Mouse (Mus musculus): ENCODE measurements at regions not wholly inside any gene's neighbourhood (a gene's known extent, or its start where the extent isn't known, plus 50 kb on each side); places are given as distances from the start of the nearest gene placed in this dataset.

- H3K4me2 ChIP-seq (ENCODE audit: low read length) = peak overlapping the region; percentile 37
- 16% methylated on average over 8 of the region's 8 CpGs for WGBS
Observed at GRCm38 (mm10) chr19:60148313-60148965, 78.1 kb downstream of the Fam204a start.

GRCm38 (mm10) chr19:60146451-60147190 lies 79.9 kb downstream of the Fam204a start:
- Histone ChIP-seq H3K4me2 (ENCODE audit: low read length) (no peak overlapping the region), H3K4me1 (replicated peaks; ENCODE audit: insufficient read depth, low read length) (no peaks in the 10 kb centered on the region; the same call in 1 of the 2 replicates), H3K9ac (ENCODE audit: low read depth, low read length) (no peak overlapping the region), H3K27ac (no peak overlapping the region), H3K9me3 (replicated peaks; ENCODE audit: low read length) (no peaks in the 10 kb centered on the region), H3K4me3 (replicated peaks; ENCODE audit: low read depth, low read length) (no peak overlapping the region), H3K36me3 (ENCODE audit: insufficient read depth, low read length) (no peaks in the 10 kb centered on the region), H3K27me3 (ENCODE audit: insufficient read depth, low read length) (no peaks in the 10 kb centered on the region)
- DNase-seq (ENCODE audit: low spot score) = no peak
- WGBS = 47% methylated on average over 10 of the region's 10 CpGs
- ATAC-seq (replicated peaks; ENCODE audit: low FRiP score, low read depth) = no peak
- no peak for TF ChIP-seq CTCF (IDR thresholded peaks at IDR 0.05; ENCODE audit: low read depth)

More at GRCm38 (mm10) chr19:60148313-60148965, 78.1 kb downstream of the Fam204a start:
- DNase-seq (ENCODE audit: low spot score) (peak; percentile 18), ATAC-seq (replicated peaks; ENCODE audit: low FRiP score, low read depth) (peak; percentile 33; the same call in 1 of the 2 replicates)
- Histone ChIP-seq H3K27ac (no peak overlapping the region), H3K9ac (ENCODE audit: low read depth, low read length) (no peak overlapping the region), H3K36me3 (ENCODE audit: insufficient read depth, low read length) (no peaks in the 10 kb centered on the region), H3K4me1 (replicated peaks; ENCODE audit: insufficient read depth, low read length) (no peaks in the 10 kb centered on the region; the same call in 1 of the 2 replicates), H3K9me3 (replicated peaks; ENCODE audit: low read length) (no peaks in the 10 kb centered on the region), H3K27me3 (ENCODE audit: insufficient read depth, low read length) (no peaks in the 10 kb centered on the region), H3K4me3 (replicated peaks; ENCODE audit: low read depth, low read length) (no peak overlapping the region)
- no peak for TF ChIP-seq CTCF (IDR thresholded peaks at IDR 0.05; ENCODE audit: low read depth)

GRCm38 (mm10) chr19:60145242-60145641 lies 81.3 kb downstream of the Fam204a start:
- 80% methylated on average over 5 of the region's 5 CpGs for WGBS
- Histone ChIP-seq H3K36me3 (ENCODE audit: insufficient read depth, low read length) (no peaks in the 10 kb centered on the region), H3K9me3 (replicated peaks; ENCODE audit: low read length) (no peaks in the 10 kb centered on the region), H3K27ac (no peak overlapping the region), H3K9ac (ENCODE audit: low read depth, low read length) (no peak overlapping the region), H3K4me3 (replicated peaks; ENCODE audit: low read depth, low read length) (peak overlapping the region; percentile 20; the same call in 1 of the 2 replicates), H3K4me2 (ENCODE audit: low read length) (peak overlapping the region; percentile 51), H3K27me3 (ENCODE audit: insufficient read depth, low read length) (no peaks in the 10 kb centered on the region), H3K4me1 (replicated peaks; ENCODE audit: insufficient read depth, low read length) (no peaks in the 10 kb centered on the region; the same call in 1 of the 2 replicates)
- DNase-seq (ENCODE audit: low spot score) (no peak), ATAC-seq (replicated peaks; ENCODE audit: low FRiP score, low read depth) (no peak)
- TF ChIP-seq CTCF (IDR thresholded peaks at IDR 0.05; ENCODE audit: low read depth) = no peak

- Histone ChIP-seq H3K4me1 (replicated peaks; ENCODE audit: insufficient read depth, low read length) (no peaks in the 10 kb centered on the region; the same call in 1 of the 2 replicates), H3K27me3 (ENCODE audit: insufficient read depth, low read length) (no peaks in the 10 kb centered on the region), H3K36me3 (ENCODE audit: insufficient read depth, low read length) (no peaks in the 10 kb centered on the region), H3K4me2 (ENCODE audit: low read length) (peak overlapping the region; percentile 51), H3K4me3 (replicated peaks; ENCODE audit: low read depth, low read length) (peak overlapping the region; percentile 20; the same call in 1 of the 2 replicates), H3K27ac (no peak overlapping the region), H3K9me3 (replicated peaks; ENCODE audit: low read length) (no peaks in the 10 kb centered on the region), H3K9ac (ENCODE audit: low read depth, low read length) (no peak overlapping the region)
- WGBS = 4% methylated on average over 20 of the region's 20 CpGs
- ATAC-seq (replicated peaks; ENCODE audit: low FRiP score, low read depth) = 0 out of 2 replicates have a peak, but pooled peaks have one; percentile 63
- peak; percentile 93 for DNase-seq (ENCODE audit: low spot score)
- TF ChIP-seq CTCF (IDR thresholded peaks at IDR 0.05; ENCODE audit: low read depth) = peak; percentile 99
Observed at GRCm38 (mm10) chr19:60144336-60144989, 82.0 kb downstream of the Fam204a start.

GRCm38 (mm10) chr19:60138881-60139280 lies 87.6 kb downstream of the Fam204a start:
- DNase-seq (ENCODE audit: low spot score) (no peak), ATAC-seq (replicated peaks; ENCODE audit: low FRiP score, low read depth) (no peak)
- no peaks in the 10 kb centered on the region for H3K36me3 ChIP-seq (ENCODE audit: insufficient read depth, low read length)
- no peak for TF ChIP-seq CTCF (IDR thresholded peaks at IDR 0.05; ENCODE audit: low read depth)
- H3K27ac ChIP-seq = no peak overlapping the region
- no peak overlapping the region for H3K4me3 ChIP-seq (replicated peaks; ENCODE audit: low read depth, low read length)
- H3K9ac ChIP-seq (ENCODE audit: low read depth, low read length) = no peak overlapping the region
- no peaks in the 10 kb centered on the region for H3K4me1 ChIP-seq (replicated peaks; ENCODE audit: insufficient read depth, low read length)
- H3K4me2 ChIP-seq (ENCODE audit: low read length) = no peak overlapping the region
- 57% methylated on average over 2 of the region's 2 CpGs for WGBS
- H3K9me3 ChIP-seq (replicated peaks; ENCODE audit: low read length) = no peaks in the 10 kb centered on the region
- no peaks in the 10 kb centered on the region for H3K27me3 ChIP-seq (ENCODE audit: insufficient read depth, low read length)

GRCm38 (mm10) chr19:60136491-60136890 lies 90.0 kb downstream of the Fam204a start:
- no peaks in the 10 kb centered on the region for H3K9me3 ChIP-seq (replicated peaks; ENCODE audit: low read length)
- ATAC-seq (replicated peaks; ENCODE audit: low FRiP score, low read depth) (no peak), DNase-seq (ENCODE audit: low spot score) (no peak)
- H3K4me2 ChIP-seq (ENCODE audit: low read length) = no peak overlapping the region
- no peak overlapping the region for H3K27ac ChIP-seq
- no peak overlapping the region for H3K9ac ChIP-seq (ENCODE audit: low read depth, low read length)
- no peaks in the 10 kb centered on the region for H3K4me1 ChIP-seq (replicated peaks; ENCODE audit: insufficient read depth, low read length)
- no peak for TF ChIP-seq CTCF (IDR thresholded peaks at IDR 0.05; ENCODE audit: low read depth)
- WGBS = 82% methylated on average over 1 of the region's 1 CpGs
- H3K36me3 ChIP-seq (ENCODE audit: insufficient read depth, low read length) = no peaks in the 10 kb centered on the region
- no peak overlapping the region for H3K4me3 ChIP-seq (replicated peaks; ENCODE audit: low read depth, low read length)
- H3K27me3 ChIP-seq (ENCODE audit: insufficient read depth, low read length) = no peaks in the 10 kb centered on the region
